Mouse (Mus musculus): ENCODE results near the gene Shank1. TPM values are rescaled to one million over a fixed set of nuclear protein-coding genes. Genes with fewer than 3 reads are reported as not detected.
A peak's percentile ranks its signal among the peaks of the same experiment; 100 is the strongest.

Gene Shank1
- polyA plus RNA-seq, 1 experiment from 2014 or later, result 1.7 TPM

GRCm38 (mm10) chr7:44356590-44357481 lies 46.8 kb downstream of the Shank1 start:
- Histone ChIP-seq H3K9me3 (replicated peaks; ENCODE audit: control insufficient read depth, low read length) (no peaks in the 10 kb centered on the region), H3K27ac (ENCODE audit: low read length) (no peak overlapping the region), H3K27me3 (ENCODE audit: control insufficient read depth, insufficient read depth, low read length) (peaks cover 73% of the 10 kb centered on the region), H3K36me3 (ENCODE audit: control insufficient read depth, insufficient read depth, low read length) (no peaks in the 10 kb centered on the region), H3K4me2 (ENCODE audit: low read depth, low read length) (no peak overlapping the region), H3K4me1 (ENCODE audit: control insufficient read depth, insufficient read depth, low read length) (peaks cover 26% of the 10 kb centered on the region), H3K9ac (ENCODE audit: low read length) (no peak overlapping the region; the same call in 1 of the 2 replicates), H3K4me3 (replicated peaks; ENCODE audit: low read length) (0 out of 2 replicates have a peak overlapping the region, but pooled peaks have one; percentile 3)
- 3% methylated on average over 35 of the region's 35 CpGs for WGBS
- ATAC-seq (ENCODE audit: insufficient read depth, low FRiP score), result no peak

- Histone ChIP-seq H3K9ac (ENCODE audit: low read length) (no peak overlapping the region), H3K27ac (ENCODE audit: low read length) (no peak overlapping the region), H3K4me2 (ENCODE audit: low read depth, low read length) (no peak overlapping the region), H3K36me3 (ENCODE audit: control insufficient read depth, insufficient read depth, low read length) (no peaks in the 10 kb centered on the region), H3K4me1 (ENCODE audit: control insufficient read depth, insufficient read depth, low read length) (peaks cover 25% of the 10 kb centered on the region), H3K27me3 (ENCODE audit: control insufficient read depth, insufficient read depth, low read length) (peaks cover 66% of the 10 kb centered on the region), H3K9me3 (replicated peaks; ENCODE audit: control insufficient read depth, low read length) (no peaks in the 10 kb centered on the region), H3K4me3 (replicated peaks; ENCODE audit: low read length) (no peak overlapping the region)
- WGBS, result 15% methylated on average over 10 of the region's 10 CpGs
- ATAC-seq (ENCODE audit: insufficient read depth, low FRiP score), result no peak
These were observed 47.5 kb downstream of the Shank1 start for GRCm38 (mm10) chr7:44357531-44357930.

GRCm38 (mm10) chr7:44358012-44358411 lies 48.0 kb downstream of the Shank1 start:
- ATAC-seq (ENCODE audit: insufficient read depth, low FRiP score), result no peak
- no peak overlapping the region for H3K4me3 ChIP-seq (replicated peaks; ENCODE audit: low read length)
- H3K27ac ChIP-seq (ENCODE audit: low read length), result no peak overlapping the region
- H3K27me3 ChIP-seq (ENCODE audit: control insufficient read depth, insufficient read depth, low read length), result peaks cover 61% of the 10 kb centered on the region
- peaks cover 21% of the 10 kb centered on the region for H3K4me1 ChIP-seq (ENCODE audit: control insufficient read depth, insufficient read depth, low read length)
- H3K36me3 ChIP-seq (ENCODE audit: control insufficient read depth, insufficient read depth, low read length), result no peaks in the 10 kb centered on the region
- WGBS, result 16% methylated on average over 5 of the region's 5 CpGs
- no peaks in the 10 kb centered on the region for H3K9me3 ChIP-seq (replicated peaks; ENCODE audit: control insufficient read depth, low read length)
- no peak overlapping the region for H3K4me2 ChIP-seq (ENCODE audit: low read depth, low read length)
- H3K9ac ChIP-seq (ENCODE audit: low read length), result no peak overlapping the region

GRCm38 (mm10) chr7:44358886-44359654 lies 49.0 kb downstream of the Shank1 start:
- H3K9ac ChIP-seq (ENCODE audit: low read length), result peak overlapping the region; percentile 66
- peak overlapping the region; percentile 50 for H3K4me3 ChIP-seq (replicated peaks; ENCODE audit: low read length)
- peaks cover 51% of the 10 kb centered on the region for H3K27me3 ChIP-seq (ENCODE audit: control insufficient read depth, insufficient read depth, low read length)
- ATAC-seq (ENCODE audit: insufficient read depth, low FRiP score), result peak; percentile 19; the same call in 1 of the 2 replicates
- peaks cover 17% of the 10 kb centered on the region for H3K4me1 ChIP-seq (ENCODE audit: control insufficient read depth, insufficient read depth, low read length)
- peak overlapping the region; percentile 87 for H3K4me2 ChIP-seq (ENCODE audit: low read depth, low read length)
- H3K36me3 ChIP-seq (ENCODE audit: control insufficient read depth, insufficient read depth, low read length), result no peaks in the 10 kb centered on the region
- WGBS, result 7% methylated on average over 21 of the region's 26 CpGs
- no peaks in the 10 kb centered on the region for H3K9me3 ChIP-seq (replicated peaks; ENCODE audit: control insufficient read depth, low read length)
- no peak overlapping the region for H3K27ac ChIP-seq (ENCODE audit: low read length)

GRCm38 (mm10) chr7:44359908-44360672 lies 50.0 kb downstream of the Shank1 start:
- under 1% methylated on average over 54 of the region's 54 CpGs for WGBS
- Histone ChIP-seq H3K27ac (ENCODE audit: low read length) (no peak overlapping the region), H3K4me1 (ENCODE audit: control insufficient read depth, insufficient read depth, low read length) (peaks cover 17% of the 10 kb centered on the region), H3K36me3 (ENCODE audit: control insufficient read depth, insufficient read depth, low read length) (no peaks in the 10 kb centered on the region), H3K9ac (ENCODE audit: low read length) (peak overlapping the region; percentile 70), H3K4me3 (replicated peaks; ENCODE audit: low read length) (peak overlapping the region; percentile 50), H3K9me3 (replicated peaks; ENCODE audit: control insufficient read depth, low read length) (no peaks in the 10 kb centered on the region), H3K27me3 (ENCODE audit: control insufficient read depth, insufficient read depth, low read length) (peaks cover 41% of the 10 kb centered on the region), H3K4me2 (ENCODE audit: low read depth, low read length) (peak overlapping the region; percentile 87)
- ATAC-seq (ENCODE audit: insufficient read depth, low FRiP score), result peak; percentile 86

- peak overlapping the region; percentile 50 for H3K4me3 ChIP-seq (replicated peaks; ENCODE audit: low read length)
- no peaks in the 10 kb centered on the region for H3K9me3 ChIP-seq (replicated peaks; ENCODE audit: control insufficient read depth, low read length)
- H3K27me3 ChIP-seq (ENCODE audit: control insufficient read depth, insufficient read depth, low read length), result peaks cover 33% of the 10 kb centered on the region
- 9% methylated on average over 21 of the region's 21 CpGs for whole genome bisulfite sequencing
- no peak overlapping the region for H3K27ac ChIP-seq (ENCODE audit: low read length)
- H3K36me3 ChIP-seq (ENCODE audit: control insufficient read depth, insufficient read depth, low read length), result no peaks in the 10 kb centered on the region
- peaks cover 17% of the 10 kb centered on the region for H3K4me1 ChIP-seq (ENCODE audit: control insufficient read depth, insufficient read depth, low read length)
- H3K9ac ChIP-seq (ENCODE audit: low read length), result no peak overlapping the region
- no peak for ATAC-seq (ENCODE audit: insufficient read depth, low FRiP score)
- H3K4me2 ChIP-seq (ENCODE audit: low read depth, low read length), result peak overlapping the region; percentile 87
These were observed 50.8 kb downstream of the Shank1 start for GRCm38 (mm10) chr7:44360792-44361301.

- no peak overlapping the region for H3K4me3 ChIP-seq (replicated peaks; ENCODE audit: low read length)
- H3K27me3 ChIP-seq (ENCODE audit: control insufficient read depth, insufficient read depth, low read length), result no peaks in the 10 kb centered on the region
- H3K9ac ChIP-seq (ENCODE audit: low read length), result no peak overlapping the region
- 92% methylated on average over 8 of the region's 8 CpGs for WGBS
- H3K9me3 ChIP-seq (replicated peaks; ENCODE audit: control insufficient read depth, low read length), result no peaks in the 10 kb centered on the region
- H3K4me2 ChIP-seq (ENCODE audit: low read depth, low read length), result no peak overlapping the region
- no peak for ATAC-seq (ENCODE audit: insufficient read depth, low FRiP score)
- H3K36me3 ChIP-seq (ENCODE audit: control insufficient read depth, insufficient read depth, low read length), result no peaks in the 10 kb centered on the region
- H3K4me1 ChIP-seq (ENCODE audit: control insufficient read depth, insufficient read depth, low read length), result peaks cover 13% of the 10 kb centered on the region
- H3K27ac ChIP-seq (ENCODE audit: low read length), result no peak overlapping the region
These were observed 62.6 kb downstream of the Shank1 start for GRCm38 (mm10) chr7:44372678-44373077.

- Histone ChIP-seq H3K4me3 (replicated peaks; ENCODE audit: low read length) (peak overlapping the region; percentile 78), H3K4me1 (ENCODE audit: control insufficient read depth, insufficient read depth, low read length) (peaks cover 13% of the 10 kb centered on the region), H3K36me3 (ENCODE audit: control insufficient read depth, insufficient read depth, low read length) (no peaks in the 10 kb centered on the region), H3K27ac (ENCODE audit: low read length) (no peak overlapping the region), H3K27me3 (ENCODE audit: control insufficient read depth, insufficient read depth, low read length) (no peaks in the 10 kb centered on the region), H3K9ac (ENCODE audit: low read length) (peak overlapping the region; percentile 85), H3K9me3 (replicated peaks; ENCODE audit: control insufficient read depth, low read length) (no peaks in the 10 kb centered on the region), H3K4me2 (ENCODE audit: low read depth, low read length) (peak overlapping the region; percentile 90)
- no peak for ATAC-seq (ENCODE audit: insufficient read depth, low FRiP score)
- WGBS, result 10% methylated on average over 7 of the region's 7 CpGs
These were observed 63.4 kb downstream of the Shank1 start for GRCm38 (mm10) chr7:44373460-44373859.

All from stomach, embryonic 16.5 days (tissue).